Mouse (Mus musculus) CH12.LX (cell line): ENCODE results near the gene Olfr12.

ENCODE experiments used
- CTCF ChIP-seq, 2 experiments: IDR thresholded peaks in 1 of 2; conservative IDR thresholded peaks in 1 of 2; 2 replicates each; pipeline ENCODE4 v1.5.1; 2011 to 2012; ENCODE audit warnings: low read depth in 2 of 2, low read length in 2 of 2, improper control_type of control experiment in 1 of 2, inconsistent platforms in 1 of 2, mild to moderate bottlenecking in 1 of 2, moderate library complexity in 1 of 2
- JUN ChIP-seq: IDR thresholded peaks from 2 replicates; pipeline ENCODE4 v1.6.1; 2011; ENCODE audit warnings: low read depth, mild to moderate bottlenecking, low read length, improper control_type of control experiment, moderate library complexity; ENCODE audit not compliant: insufficient read depth
- ZMIZ1 ChIP-seq: IDR thresholded peaks from 2 replicates; pipeline ENCODE4 v1.6.1; 2012; ENCODE audit warnings: low read depth, mild to moderate bottlenecking, inconsistent platforms, low read length, improper control_type of control experiment

GRCm38 (mm10) chr1:92647026-92647425, 29.4 kb downstream of the Olfr12 start:
- TF ChIP-seq CTCF (conservative IDR thresholded peaks at IDR 0.05 in 1 of 2, IDR thresholded peaks at IDR 0.05 in 1 of 2; ENCODE audit: low read depth in 2 of 2, low read length in 2 of 2) (no peak), ZMIZ1 (no peak), JUN (no peak)
